Mouse (Mus musculus) ES-E14 (cell line): ENCODE measurements at regions not wholly inside any gene's neighbourhood (a gene's known extent, or its start where the extent isn't known, plus 50 kb on each side); places are given as distances from the start of the nearest gene placed in this dataset.

Source experiments
- HCFC1 ChIP-seq: IDR thresholded peaks from 2 replicates; pipeline ENCODE4 v1.6.1; 2012; ENCODE audit warnings: low read length, inconsistent platforms, borderline replicate concordance; ENCODE audit not compliant: insufficient read depth
- ZNF384 ChIP-seq: IDR thresholded peaks from 2 replicates; pipeline ENCODE4 v1.6.1; 2012; ENCODE audit warnings: low read depth, low read length, inconsistent platforms

DNA sequence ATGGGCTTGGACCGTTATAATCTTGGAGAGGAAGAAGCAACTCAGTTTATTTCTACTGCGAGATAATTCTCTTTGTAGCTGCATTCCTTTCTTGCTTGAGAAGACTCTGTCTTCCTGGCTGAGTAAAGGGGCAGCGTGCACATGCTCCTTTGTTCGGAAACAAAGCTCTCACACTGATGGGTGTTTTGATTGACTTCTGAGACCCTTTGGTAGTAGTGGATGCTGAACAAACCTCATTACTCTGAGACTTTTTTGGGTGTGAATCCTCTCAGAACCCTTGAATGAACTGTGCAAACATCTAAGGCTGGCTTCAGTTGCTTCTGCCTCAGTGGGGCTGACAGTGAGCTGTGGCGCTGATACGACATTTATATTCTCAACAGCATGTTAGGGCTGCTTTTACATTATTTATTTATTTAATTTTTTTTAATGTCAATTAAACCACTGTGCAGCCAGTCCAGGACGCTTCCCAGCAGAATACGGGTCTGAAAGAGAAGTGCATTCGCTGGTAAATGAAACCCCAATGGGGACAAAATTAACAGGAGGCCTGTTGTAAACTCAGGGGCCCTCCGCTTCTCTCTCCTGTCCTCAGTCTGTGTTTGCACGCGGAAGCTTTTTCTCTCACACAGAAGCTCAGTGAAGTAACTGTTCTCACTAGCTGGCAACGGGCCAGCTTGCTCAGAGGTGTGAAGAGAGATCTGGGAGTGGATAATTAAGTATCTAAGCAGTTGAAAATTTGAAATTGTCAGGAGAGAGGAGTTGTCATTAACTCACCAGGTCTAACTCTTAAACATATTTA lies 380.1 kb upstream of the Slc30a5 start:
- no peak for TF ChIP-seq HCFC1
- TF ChIP-seq ZNF384 = no peak
